Mouse (Mus musculus) heart, postnatal 0 days (tissue): Measurements from ENCODE around the gene Olfr464.

Experiments used
- CTCF ChIP-seq: IDR thresholded peaks from 2 replicates; pipeline ENCODE4 v1.5.1; 2016; ENCODE audit warnings: antibody characterized with exemption, control low read depth, low read depth
- EP300 ChIP-seq: IDR thresholded peaks from 2 replicates; pipeline ENCODE4 v1.6.1; 2016; ENCODE audit warnings: antibody characterized with exemption, low read depth

DNA sequence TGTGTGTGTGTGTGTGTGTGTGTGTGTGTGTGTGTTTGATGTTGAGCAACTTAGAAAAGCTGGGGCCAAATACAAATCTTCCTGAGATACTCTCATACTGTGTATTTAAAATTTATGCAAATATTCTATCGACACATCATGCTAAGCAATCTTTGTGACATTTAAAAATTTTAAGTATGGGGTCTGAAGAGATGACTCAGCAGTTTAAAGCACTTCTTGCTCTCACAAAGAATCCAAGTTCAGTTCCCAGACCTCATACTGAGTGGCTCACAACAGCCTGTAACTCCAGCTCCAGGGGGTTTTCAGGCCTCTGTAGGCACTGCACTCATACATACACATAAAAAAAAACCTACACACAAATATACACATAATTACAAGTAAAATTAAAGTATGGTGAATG, 4.8 kb downstream of the Olfr464 start:
- TF ChIP-seq CTCF (no peak), EP300 (no peak)
